Mouse (Mus musculus): ENCODE data around the gene Nrbf2. TPM values are rescaled to one million over a fixed set of nuclear protein-coding genes. Genes with fewer than 3 reads are reported as not detected.

The Nrbf2 gene
- polyA plus RNA-seq, 1 experiment = 11.2 TPM

GRCm38 (mm10) chr10:67309483-67310138, 24.5 kb upstream of the Nrbf2 start:
- 91% methylated on average over 7 of the region's 7 CpGs for WGBS
- DNase-seq = no peak
- H3K36me3 ChIP-seq (ENCODE audit: control insufficient read depth, insufficient read depth, low read length) = no peaks in the 10 kb centered on the region
- no peaks in the 10 kb centered on the region for H3K4me1 ChIP-seq (replicated peaks; ENCODE audit: control insufficient read depth, insufficient read depth, low read length)
- H3K4me3 ChIP-seq (ENCODE audit: control insufficient read depth, insufficient read depth, low read length) = no peak overlapping the region
- no peak overlapping the region for H3K27ac ChIP-seq (ENCODE audit: control insufficient read depth, insufficient read depth, low read length)
- TF ChIP-seq CTCF (IDR thresholded peaks at IDR 0.05; ENCODE audit: borderline replicate concordance, control insufficient read depth, extremely low read depth, insufficient read depth, low read length, poor library complexity) = no peak
- no peak for TF ChIP-seq POLR2A (IDR thresholded peaks at IDR 0.05; ENCODE audit: control insufficient read depth, extremely low read depth, insufficient read depth, low read length, poor library complexity)
- H3K27me3 ChIP-seq (ENCODE audit: control insufficient read depth, insufficient read depth, low read length) = no peaks in the 10 kb centered on the region

- Histone ChIP-seq H3K27me3 (ENCODE audit: control insufficient read depth, insufficient read depth, low read length) (no peaks in the 10 kb centered on the region), H3K4me1 (replicated peaks; ENCODE audit: control insufficient read depth, insufficient read depth, low read length) (no peaks in the 10 kb centered on the region), H3K36me3 (ENCODE audit: control insufficient read depth, insufficient read depth, low read length) (no peaks in the 10 kb centered on the region), H3K27ac (ENCODE audit: control insufficient read depth, insufficient read depth, low read length) (no peak overlapping the region), H3K4me3 (ENCODE audit: control insufficient read depth, insufficient read depth, low read length) (no peak overlapping the region)
- TF ChIP-seq CTCF (IDR thresholded peaks at IDR 0.05; ENCODE audit: borderline replicate concordance, control insufficient read depth, extremely low read depth, insufficient read depth, low read length, poor library complexity) = no peak
- TF ChIP-seq POLR2A (IDR thresholded peaks at IDR 0.05; ENCODE audit: control insufficient read depth, extremely low read depth, insufficient read depth, low read length, poor library complexity) = no peak
- WGBS = 34% methylated on average over 2 of the region's 2 CpGs
- DNase-seq = no peak
Measured at GRCm38 (mm10) chr10:67302340-67302739, 17.2 kb upstream of the Nrbf2 start.

GRCm38 (mm10) chr10:67301046-67301445, 15.9 kb upstream of the Nrbf2 start:
- H3K4me1 ChIP-seq (replicated peaks; ENCODE audit: control insufficient read depth, insufficient read depth, low read length) = no peaks in the 10 kb centered on the region
- DNase-seq = no peak
- 89% methylated on average over 6 of the region's 6 CpGs for WGBS

GRCm38 (mm10) chr10:67299285-67299684, 14.2 kb upstream of the Nrbf2 start:
- DNase-seq = no peak
- Histone ChIP-seq H3K4me1 (replicated peaks; ENCODE audit: control insufficient read depth, insufficient read depth, low read length) (no peaks in the 10 kb centered on the region), H3K27me3 (ENCODE audit: control insufficient read depth, insufficient read depth, low read length) (no peaks in the 10 kb centered on the region), H3K27ac (ENCODE audit: control insufficient read depth, insufficient read depth, low read length) (no peak overlapping the region), H3K36me3 (ENCODE audit: control insufficient read depth, insufficient read depth, low read length) (no peaks in the 10 kb centered on the region), H3K4me3 (ENCODE audit: control insufficient read depth, insufficient read depth, low read length) (no peak overlapping the region)
- TF ChIP-seq POLR2A (IDR thresholded peaks at IDR 0.05; ENCODE audit: control insufficient read depth, extremely low read depth, insufficient read depth, low read length, poor library complexity) (no peak), CTCF (IDR thresholded peaks at IDR 0.05; ENCODE audit: borderline replicate concordance, control insufficient read depth, extremely low read depth, insufficient read depth, low read length, poor library complexity) (no peak)
- WGBS = 91% methylated on average over 4 of the region's 4 CpGs

More at GRCm38 (mm10) chr10:67301046-67301445, 15.9 kb upstream of the Nrbf2 start:
- Histone ChIP-seq H3K27me3 (ENCODE audit: control insufficient read depth, insufficient read depth, low read length) (no peaks in the 10 kb centered on the region), H3K4me3 (ENCODE audit: control insufficient read depth, insufficient read depth, low read length) (no peak overlapping the region), H3K36me3 (ENCODE audit: control insufficient read depth, insufficient read depth, low read length) (no peaks in the 10 kb centered on the region), H3K27ac (ENCODE audit: control insufficient read depth, insufficient read depth, low read length) (no peak overlapping the region)
- TF ChIP-seq CTCF (IDR thresholded peaks at IDR 0.05; ENCODE audit: borderline replicate concordance, control insufficient read depth, extremely low read depth, insufficient read depth, low read length, poor library complexity) (no peak), POLR2A (IDR thresholded peaks at IDR 0.05; ENCODE audit: control insufficient read depth, extremely low read depth, insufficient read depth, low read length, poor library complexity) (no peak)

- H3K4me1 ChIP-seq (replicated peaks; ENCODE audit: control insufficient read depth, insufficient read depth, low read length) = no peaks in the 10 kb centered on the region
- H3K27ac ChIP-seq (ENCODE audit: control insufficient read depth, insufficient read depth, low read length) = no peak overlapping the region
- 57% methylated on average over 5 of the region's 5 CpGs for WGBS
- TF ChIP-seq CTCF (IDR thresholded peaks at IDR 0.05; ENCODE audit: borderline replicate concordance, control insufficient read depth, extremely low read depth, insufficient read depth, low read length, poor library complexity) (no peak), POLR2A (IDR thresholded peaks at IDR 0.05; ENCODE audit: control insufficient read depth, extremely low read depth, insufficient read depth, low read length, poor library complexity) (no peak)
- no peak for DNase-seq
- H3K4me3 ChIP-seq (ENCODE audit: control insufficient read depth, insufficient read depth, low read length) = no peak overlapping the region
- H3K27me3 ChIP-seq (ENCODE audit: control insufficient read depth, insufficient read depth, low read length) = no peaks in the 10 kb centered on the region
- H3K36me3 ChIP-seq (ENCODE audit: control insufficient read depth, insufficient read depth, low read length) = no peaks in the 10 kb centered on the region
Measured at GRCm38 (mm10) chr10:67298856-67299255, 13.8 kb upstream of the Nrbf2 start.

- 89% methylated on average over 17 of the region's 17 CpGs for WGBS
- no peaks in the 10 kb centered on the region for H3K4me1 ChIP-seq (replicated peaks; ENCODE audit: control insufficient read depth, insufficient read depth, low read length)
- DNase-seq = no peak
- H3K27me3 ChIP-seq (ENCODE audit: control insufficient read depth, insufficient read depth, low read length) = no peaks in the 10 kb centered on the region
- no peak overlapping the region for H3K4me3 ChIP-seq (ENCODE audit: control insufficient read depth, insufficient read depth, low read length)
- H3K36me3 ChIP-seq (ENCODE audit: control insufficient read depth, insufficient read depth, low read length) = no peaks in the 10 kb centered on the region
- TF ChIP-seq POLR2A (IDR thresholded peaks at IDR 0.05; ENCODE audit: control insufficient read depth, extremely low read depth, insufficient read depth, low read length, poor library complexity) (no peak), CTCF (IDR thresholded peaks at IDR 0.05; ENCODE audit: borderline replicate concordance, control insufficient read depth, extremely low read depth, insufficient read depth, low read length, poor library complexity) (no peak)
- peak overlapping the region; percentile 11; the same call in 1 of the 2 replicates for H3K27ac ChIP-seq (ENCODE audit: control insufficient read depth, insufficient read depth, low read length)
Measured at GRCm38 (mm10) chr10:67297175-67297855, 12.2 kb upstream of the Nrbf2 start.
